Mouse (Mus musculus): ENCODE measurements around the gene Sync. TPM values are rescaled to one million over a fixed set of nuclear protein-coding genes. Genes with fewer than 3 reads are reported as not detected.

Sync gene
- polyA plus RNA-seq, 1 experiment = 15.0 TPM

DNA sequence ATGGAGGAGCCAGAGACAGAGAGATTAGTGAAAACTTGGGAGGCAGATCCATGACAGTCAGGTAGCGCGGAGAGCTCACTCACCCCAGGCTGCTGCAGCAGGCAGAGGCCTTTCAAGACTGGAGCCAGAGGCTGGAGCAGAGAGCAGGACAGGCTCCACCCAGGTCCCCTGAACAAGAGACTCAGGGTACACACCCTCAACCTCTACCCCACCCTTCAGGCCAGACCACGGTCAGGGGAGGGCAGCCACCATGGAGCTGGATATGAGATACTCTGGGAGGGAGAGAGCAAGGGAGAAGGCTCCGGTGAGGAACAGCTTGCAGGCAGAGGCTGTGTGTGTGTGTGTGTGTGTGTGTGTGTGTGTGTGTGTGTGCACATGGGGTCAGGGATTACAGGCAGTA lies 21.2 kb upstream of the Sync start:
- no peaks in the 10 kb centered on the region for H3K79me3 ChIP-seq (ENCODE audit: low read depth)
- no peaks in the 10 kb centered on the region for H3K27me3 ChIP-seq (ENCODE audit: control insufficient read depth, insufficient read depth, insufficient read length)
- H3K4me3 ChIP-seq (ENCODE audit: insufficient read depth, poor library complexity, severe bottlenecking) = no peak overlapping the region
- no peaks in the 10 kb centered on the region for H3K79me2 ChIP-seq (ENCODE audit: control insufficient read depth, insufficient read depth)
- TF ChIP-seq USF1 (IDR thresholded peaks at IDR 0.05; ENCODE audit: low read depth) (no peak), MYOG (IDR thresholded peaks at IDR 0.05; ENCODE audit: control insufficient read depth, extremely low read depth, insufficient read length) (no peak), MAX (IDR thresholded peaks at IDR 0.05) (no peak), FOSL1 (IDR thresholded peaks at IDR 0.05; ENCODE audit: insufficient read depth, low read length, poor library complexity, severe bottlenecking) (no peak), MYOD1 (IDR thresholded peaks at IDR 0.05; ENCODE audit: control insufficient read depth, insufficient read length, low read depth) (no peak), CEBPB (IDR thresholded peaks at IDR 0.05; ENCODE audit: low read depth) (no peak), CTCF (IDR thresholded peaks at IDR 0.05; ENCODE audit: control insufficient read depth, insufficient read depth, insufficient read length) (no peak)
- H3K36me3 ChIP-seq (ENCODE audit: control insufficient read depth, insufficient read depth) = no peaks in the 10 kb centered on the region
- H3ac ChIP-seq (ENCODE audit: control insufficient read depth, insufficient read length, low read depth) = no peak overlapping the region

DNA sequence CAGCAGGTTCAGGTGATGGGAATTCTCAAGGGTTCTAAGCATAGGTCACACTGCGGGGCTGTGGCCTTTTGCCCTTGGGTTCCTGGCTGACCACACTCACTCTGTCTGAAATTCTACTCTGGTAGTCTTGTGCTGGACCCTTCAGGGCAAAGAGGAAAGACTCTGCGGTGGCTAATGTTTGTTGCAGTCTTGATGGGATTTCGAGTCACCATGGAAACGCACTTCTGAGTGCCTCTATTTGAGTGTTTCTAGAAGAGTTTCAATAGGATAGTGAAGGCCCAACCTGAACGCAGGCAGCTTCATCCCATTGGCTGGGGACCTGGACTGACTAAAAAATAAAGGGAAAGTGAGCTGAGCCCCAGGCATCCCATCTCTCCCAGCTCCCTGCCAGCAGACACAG lies 20.6 kb upstream of the Sync start:
- Histone ChIP-seq H3ac (ENCODE audit: control insufficient read depth, insufficient read length, low read depth) (no peak overlapping the region), H3K36me3 (ENCODE audit: control insufficient read depth, insufficient read depth) (no peaks in the 10 kb centered on the region), H3K79me3 (ENCODE audit: low read depth) (no peaks in the 10 kb centered on the region), H3K4me3 (ENCODE audit: insufficient read depth, poor library complexity, severe bottlenecking) (no peak overlapping the region), H3K79me2 (ENCODE audit: control insufficient read depth, insufficient read depth) (no peaks in the 10 kb centered on the region), H3K27me3 (ENCODE audit: control insufficient read depth, insufficient read depth, insufficient read length) (no peaks in the 10 kb centered on the region)
- TF ChIP-seq USF1 (IDR thresholded peaks at IDR 0.05; ENCODE audit: low read depth) = no peak
- TF ChIP-seq MYOG (IDR thresholded peaks at IDR 0.05; ENCODE audit: control insufficient read depth, extremely low read depth, insufficient read length) = no peak
- no peak for TF ChIP-seq FOSL1 (IDR thresholded peaks at IDR 0.05; ENCODE audit: insufficient read depth, low read length, poor library complexity, severe bottlenecking)
- TF ChIP-seq CTCF (IDR thresholded peaks at IDR 0.05; ENCODE audit: control insufficient read depth, insufficient read depth, insufficient read length) = no peak
- no peak for TF ChIP-seq CEBPB (IDR thresholded peaks at IDR 0.05; ENCODE audit: low read depth)
- TF ChIP-seq MYOD1 (IDR thresholded peaks at IDR 0.05; ENCODE audit: control insufficient read depth, insufficient read length, low read depth) = no peak
- TF ChIP-seq MAX (IDR thresholded peaks at IDR 0.05) = no peak

DNA sequence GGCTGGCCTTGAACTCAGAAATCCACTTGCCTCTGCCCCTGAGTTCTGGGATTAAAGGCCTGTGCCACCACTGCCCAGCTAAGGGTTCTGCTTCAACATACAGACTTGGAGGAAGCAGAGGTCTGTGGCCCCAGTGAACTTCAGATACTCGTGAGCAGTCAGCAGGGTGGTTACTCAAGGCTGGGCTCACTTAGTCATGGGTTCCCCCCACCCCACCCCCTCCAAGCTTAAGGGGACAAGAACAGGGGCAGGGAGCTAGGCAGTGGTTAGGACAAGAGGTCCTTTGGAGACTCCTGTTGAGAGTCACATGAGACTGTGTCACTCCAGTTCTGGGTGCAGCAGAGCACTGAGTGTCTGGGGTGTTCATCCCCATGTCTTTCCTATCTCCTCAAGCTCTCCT lies 18.7 kb upstream of the Sync start:
- Histone ChIP-seq H3K27me3 (ENCODE audit: control insufficient read depth, insufficient read depth, insufficient read length) (no peaks in the 10 kb centered on the region), H3K79me3 (ENCODE audit: low read depth) (no peaks in the 10 kb centered on the region)
- TF ChIP-seq MAX (IDR thresholded peaks at IDR 0.05) (no peak), MYOG (IDR thresholded peaks at IDR 0.05; ENCODE audit: control insufficient read depth, extremely low read depth, insufficient read length) (no peak)

DNA sequence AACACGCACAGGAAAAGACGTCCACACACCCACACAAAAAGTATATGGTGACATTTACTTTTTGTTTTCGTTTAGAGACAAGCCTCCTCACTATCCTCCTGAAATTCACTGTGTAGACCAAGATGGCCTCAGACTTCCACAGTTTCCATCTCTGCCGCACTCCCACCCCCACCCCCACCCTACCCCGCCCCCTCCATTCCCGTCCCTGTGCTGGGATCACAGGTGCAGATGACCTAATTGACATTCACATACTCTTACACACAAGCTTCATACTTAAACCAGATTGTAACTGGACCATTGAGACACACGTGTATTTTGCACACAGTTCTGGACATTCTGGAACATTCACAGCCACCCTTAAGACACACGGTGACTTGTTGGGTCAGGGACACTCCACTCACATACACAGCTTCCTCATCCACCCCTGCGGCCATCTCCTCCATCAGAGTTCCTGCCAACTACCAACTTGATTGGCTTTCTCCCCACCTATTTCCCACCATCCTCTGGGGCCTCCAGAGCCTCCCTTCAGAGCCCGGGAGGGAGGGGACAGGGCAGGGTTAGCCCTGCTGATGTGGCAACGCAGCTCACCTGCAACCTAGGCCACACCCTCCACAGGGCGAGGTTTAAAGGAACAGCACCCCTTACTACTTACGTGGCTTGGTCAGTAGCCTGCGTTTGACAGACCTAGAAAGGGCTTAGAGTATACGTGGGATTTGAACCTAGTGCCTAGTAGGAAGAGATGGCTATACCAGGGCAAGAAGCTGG lies 15.2 kb upstream of the Sync start:
- Histone ChIP-seq H3ac (ENCODE audit: control insufficient read depth, insufficient read length, low read depth) (no peak overlapping the region), H3K79me3 (ENCODE audit: low read depth) (no peaks in the 10 kb centered on the region), H3K36me3 (ENCODE audit: control insufficient read depth, insufficient read depth) (no peaks in the 10 kb centered on the region), H3K27me3 (ENCODE audit: control insufficient read depth, insufficient read depth, insufficient read length) (no peaks in the 10 kb centered on the region), H3K79me2 (ENCODE audit: control insufficient read depth, insufficient read depth) (no peaks in the 10 kb centered on the region), H3K4me3 (ENCODE audit: insufficient read depth, poor library complexity, severe bottlenecking) (no peak overlapping the region)
- TF ChIP-seq CTCF (IDR thresholded peaks at IDR 0.05; ENCODE audit: control insufficient read depth, insufficient read depth, insufficient read length) (no peak), USF1 (IDR thresholded peaks at IDR 0.05; ENCODE audit: low read depth) (no peak), CEBPB (IDR thresholded peaks at IDR 0.05; ENCODE audit: low read depth) (no peak), FOSL1 (IDR thresholded peaks at IDR 0.05; ENCODE audit: insufficient read depth, low read length, poor library complexity, severe bottlenecking) (no peak), MAX (IDR thresholded peaks at IDR 0.05) (no peak), MYOG (IDR thresholded peaks at IDR 0.05; ENCODE audit: control insufficient read depth, extremely low read depth, insufficient read length) (no peak), MYOD1 (IDR thresholded peaks at IDR 0.05; ENCODE audit: control insufficient read depth, insufficient read length, low read depth) (no peak)

More for the DNA sequence above, 18.7 kb upstream of the Sync start:
- Histone ChIP-seq H3ac (ENCODE audit: control insufficient read depth, insufficient read length, low read depth) (no peak overlapping the region), H3K4me3 (ENCODE audit: insufficient read depth, poor library complexity, severe bottlenecking) (no peak overlapping the region), H3K79me2 (ENCODE audit: control insufficient read depth, insufficient read depth) (no peaks in the 10 kb centered on the region), H3K36me3 (ENCODE audit: control insufficient read depth, insufficient read depth) (no peaks in the 10 kb centered on the region)

DNA sequence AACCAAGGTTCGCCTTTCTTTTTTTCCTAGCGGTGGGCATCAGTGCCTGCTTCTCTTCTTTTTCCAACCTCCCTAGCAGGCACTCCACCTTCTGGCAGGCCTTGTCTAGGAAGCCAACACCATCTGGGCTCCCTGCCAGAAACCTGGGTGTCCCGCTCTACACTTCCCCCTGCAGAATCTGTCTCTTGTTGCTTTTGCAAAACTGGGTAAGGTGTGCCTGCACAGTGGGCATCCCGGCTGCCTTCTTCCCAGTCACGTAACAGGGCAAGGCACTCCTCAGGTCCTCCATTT lies 14.7 kb upstream of the Sync start:
- Histone ChIP-seq H3K79me3 (ENCODE audit: low read depth) (no peaks in the 10 kb centered on the region), H3K27me3 (ENCODE audit: control insufficient read depth, insufficient read depth, insufficient read length) (no peaks in the 10 kb centered on the region), H3K4me3 (ENCODE audit: insufficient read depth, poor library complexity, severe bottlenecking) (no peak overlapping the region), H3K36me3 (ENCODE audit: control insufficient read depth, insufficient read depth) (no peaks in the 10 kb centered on the region), H3ac (ENCODE audit: control insufficient read depth, insufficient read length, low read depth) (no peak overlapping the region), H3K79me2 (ENCODE audit: control insufficient read depth, insufficient read depth) (no peaks in the 10 kb centered on the region)
- TF ChIP-seq USF1 (IDR thresholded peaks at IDR 0.05; ENCODE audit: low read depth) (no peak), MAX (IDR thresholded peaks at IDR 0.05) (no peak)

DNA sequence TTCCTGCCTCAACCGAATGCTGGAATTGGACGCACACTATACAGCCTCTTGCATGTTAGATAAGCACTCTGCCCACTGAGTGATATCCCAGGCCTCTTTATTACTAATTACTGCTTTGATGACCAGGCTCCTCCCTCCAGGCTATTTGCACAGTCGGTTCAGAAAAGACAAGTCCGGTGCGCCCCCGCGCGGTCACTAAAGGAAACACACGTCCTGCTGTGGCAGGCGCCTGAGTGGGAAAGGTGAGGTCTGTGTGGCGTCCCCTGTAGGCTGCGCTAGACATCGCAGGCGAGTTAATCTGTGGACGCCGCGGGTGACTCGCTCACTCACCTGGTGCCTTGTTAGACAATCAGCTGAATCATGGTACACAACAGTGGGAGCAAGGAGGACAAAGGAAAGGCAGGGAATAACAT lies 11.0 kb upstream of the Sync start:
- Histone ChIP-seq H3K79me3 (ENCODE audit: low read depth) (no peaks in the 10 kb centered on the region), H3K79me2 (ENCODE audit: control insufficient read depth, insufficient read depth) (no peaks in the 10 kb centered on the region), H3K4me3 (ENCODE audit: insufficient read depth, poor library complexity, severe bottlenecking) (no peak overlapping the region), H3K27me3 (ENCODE audit: control insufficient read depth, insufficient read depth, insufficient read length) (no peaks in the 10 kb centered on the region), H3ac (ENCODE audit: control insufficient read depth, insufficient read length, low read depth) (no peak overlapping the region), H3K36me3 (ENCODE audit: control insufficient read depth, insufficient read depth) (no peaks in the 10 kb centered on the region)
- TF ChIP-seq CEBPB (IDR thresholded peaks at IDR 0.05; ENCODE audit: low read depth) = no peak
- no peak for TF ChIP-seq FOSL1 (IDR thresholded peaks at IDR 0.05; ENCODE audit: insufficient read depth, low read length, poor library complexity, severe bottlenecking)
- no peak for TF ChIP-seq MYOG (IDR thresholded peaks at IDR 0.05; ENCODE audit: control insufficient read depth, extremely low read depth, insufficient read length)
- TF ChIP-seq CTCF (IDR thresholded peaks at IDR 0.05; ENCODE audit: control insufficient read depth, insufficient read depth, insufficient read length) = peak; percentile 100
- no peak for TF ChIP-seq MAX (IDR thresholded peaks at IDR 0.05)
